Mouse (Mus musculus): ENCODE results near the gene Plekhh3.

The Plekhh3 gene

DNA sequence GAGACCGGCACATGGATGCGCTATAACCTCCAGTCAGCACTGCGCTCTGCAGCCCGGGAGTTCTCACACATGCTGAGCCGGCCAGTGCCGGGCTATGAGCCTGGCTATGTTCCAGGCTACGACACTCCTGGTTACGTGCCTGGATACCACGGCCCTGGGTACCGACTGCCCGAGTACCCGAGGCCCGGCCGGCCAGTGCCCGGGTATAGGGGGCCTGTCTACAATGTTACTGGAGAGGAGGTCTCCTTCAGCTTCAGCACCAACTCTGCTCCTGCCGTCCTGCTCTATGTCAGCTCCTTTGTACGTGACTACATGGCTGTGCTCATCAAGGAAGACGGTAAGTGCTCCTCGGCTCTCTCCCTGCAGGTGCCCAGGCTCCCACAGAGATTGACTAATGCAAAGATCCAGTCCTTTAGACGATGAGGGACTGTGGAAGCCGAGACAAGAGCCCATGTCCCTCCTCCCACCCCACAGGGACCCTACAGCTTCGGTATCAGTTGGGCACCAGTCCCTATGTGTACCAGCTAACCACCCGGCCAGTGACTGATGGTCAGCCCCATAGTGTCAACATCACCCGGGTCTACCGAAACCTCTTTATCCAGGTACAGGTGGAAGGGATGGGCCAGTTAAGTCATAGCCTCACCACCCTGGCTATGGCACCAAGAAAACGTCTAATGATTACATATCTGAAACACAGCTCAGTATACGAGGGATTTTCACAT, 15.5 kb upstream of the Plekhh3 start:
- DNase-seq (ENCODE audit: low read depth), result no peak

DNA sequence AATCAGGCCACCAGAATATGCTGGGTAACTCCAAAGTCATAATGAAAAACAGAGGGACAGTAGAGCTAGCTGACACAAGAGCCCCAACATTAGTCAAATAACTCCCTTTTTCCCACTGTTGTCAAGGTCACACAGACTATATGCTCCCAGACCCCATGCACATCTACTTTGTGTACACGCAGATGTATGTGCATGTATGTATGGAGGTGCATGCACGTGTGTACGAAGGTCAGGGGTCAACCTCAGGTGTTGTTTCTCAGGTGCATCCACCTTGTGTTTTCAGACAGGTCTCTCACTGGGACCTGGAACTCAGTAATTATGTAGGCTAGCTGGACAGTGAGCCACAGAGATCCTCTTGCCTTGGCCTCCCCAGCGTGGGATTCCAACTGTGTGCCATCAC, 14.3 kb upstream of the Plekhh3 start:
- no peak for DNase-seq (ENCODE audit: low read depth)

DNA sequence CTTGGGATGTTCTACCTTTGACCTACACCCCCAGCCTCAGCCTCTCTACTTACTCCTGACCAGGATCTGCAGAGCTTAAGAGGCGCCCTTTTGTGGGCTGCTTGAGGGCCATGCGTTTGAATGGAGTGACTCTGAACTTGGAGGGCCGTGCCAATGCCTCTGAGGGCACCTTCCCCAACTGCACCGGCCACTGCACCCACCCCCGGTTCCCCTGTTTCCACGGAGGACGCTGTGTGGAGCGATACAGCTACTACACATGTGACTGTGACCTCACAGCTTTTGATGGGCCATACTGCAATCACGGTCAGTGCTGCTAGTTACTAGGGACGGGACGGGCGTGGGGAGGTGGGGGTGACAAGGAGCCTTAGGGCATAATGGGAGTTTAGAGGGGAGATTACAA, 13.8 kb upstream of the Plekhh3 start:
- DNase-seq (ENCODE audit: low read depth), result no peak

DNA sequence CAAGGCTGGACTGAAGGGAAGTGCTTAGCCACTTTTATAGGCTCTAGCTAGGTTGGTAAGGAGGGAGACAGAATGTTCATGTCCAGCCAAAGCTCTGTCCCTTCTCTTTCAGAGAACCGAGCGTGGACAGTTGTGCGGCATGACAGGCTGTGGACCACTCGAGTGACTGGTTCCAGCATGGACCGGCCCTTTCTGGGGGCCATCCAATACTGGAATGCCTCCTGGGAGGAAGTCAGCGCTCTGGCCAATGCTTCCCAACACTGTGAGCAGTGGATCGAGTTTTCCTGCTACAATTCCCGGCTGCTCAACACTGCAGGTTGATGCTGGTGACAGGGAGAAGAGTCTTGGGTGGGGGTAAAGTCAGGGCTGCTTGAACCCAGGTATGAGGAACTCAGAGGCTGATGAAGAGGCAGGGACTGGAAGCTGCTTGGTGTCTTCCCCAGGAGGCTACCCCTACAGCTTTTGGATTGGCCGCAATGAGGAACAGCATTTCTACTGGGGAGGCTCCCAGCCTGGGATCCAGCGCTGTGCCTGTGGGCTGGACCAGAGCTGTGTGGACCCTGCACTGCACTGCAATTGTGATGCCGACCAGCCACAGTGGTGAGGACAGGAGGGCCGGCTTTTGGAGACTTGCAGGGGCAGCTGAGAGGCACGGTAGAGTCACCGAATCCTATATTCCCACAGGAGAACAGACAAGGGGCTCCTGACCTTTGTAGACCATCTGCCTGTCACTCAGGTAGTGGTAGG, 11.8 kb upstream of the Plekhh3 start:
- DNase-seq (ENCODE audit: low read depth), result no peak

DNA sequence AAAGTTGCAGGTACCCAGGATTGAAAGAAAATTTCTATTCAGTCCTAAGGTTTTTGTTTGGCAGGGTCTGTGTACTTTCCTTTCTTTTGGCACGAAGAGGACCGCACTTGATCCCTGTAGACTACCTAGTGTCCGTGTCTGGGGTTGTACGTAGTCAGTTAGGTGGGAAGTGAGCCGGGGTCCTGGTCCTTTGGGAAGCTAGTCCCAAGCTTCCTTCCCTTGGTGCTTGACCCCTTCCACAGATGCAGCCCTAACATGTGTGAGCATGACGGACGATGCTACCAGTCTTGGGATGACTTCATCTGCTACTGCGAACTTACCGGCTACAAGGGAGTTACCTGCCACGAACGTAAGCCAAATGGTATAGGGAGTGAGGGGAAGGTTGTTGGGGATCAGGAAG, 10.8 kb upstream of the Plekhh3 start:
- DNase-seq (ENCODE audit: low read depth), result no peak

DNA sequence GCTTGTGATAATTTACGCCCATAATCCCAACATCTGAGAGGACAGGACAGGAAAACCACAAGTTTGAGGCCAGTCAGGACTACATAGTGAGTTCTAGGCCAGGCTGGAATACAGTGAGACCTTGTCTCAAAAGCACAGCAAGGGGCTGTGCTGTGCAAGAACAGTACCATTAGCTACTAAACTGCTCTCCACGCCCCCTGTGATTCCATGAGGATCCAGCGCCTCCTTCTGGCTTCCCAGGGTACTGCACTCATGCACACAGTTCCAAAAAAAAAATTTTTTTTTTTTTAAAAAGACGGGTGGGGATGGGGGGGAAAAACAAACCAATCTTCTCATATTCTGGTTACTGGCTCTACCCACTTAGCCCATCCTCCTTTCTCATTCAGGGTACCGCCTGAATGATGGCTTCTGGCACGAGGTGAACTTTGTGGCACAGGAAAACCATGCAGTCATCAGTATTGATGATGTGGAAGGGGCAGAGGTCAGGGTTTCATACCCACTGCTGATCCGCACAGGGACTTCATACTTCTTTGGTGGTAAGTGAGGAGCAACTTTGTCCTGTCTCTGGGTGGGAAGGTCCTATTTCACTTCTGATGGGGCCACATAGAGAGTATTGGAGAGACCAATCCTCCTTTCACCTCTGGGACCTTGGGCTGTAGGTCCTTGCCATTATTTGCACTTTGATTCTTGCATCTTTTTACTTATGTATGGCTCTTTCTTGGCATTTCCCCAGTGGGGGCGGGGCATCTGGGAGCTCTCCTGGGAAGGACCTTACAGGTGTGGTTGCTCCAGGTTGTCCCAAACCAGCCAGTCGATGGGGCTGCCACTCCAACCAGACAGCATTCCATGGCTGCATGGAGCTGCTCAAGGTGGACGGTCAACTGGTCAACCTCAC, 9.9 kb upstream of the Plekhh3 start:
- peak; percentile 71 for DNase-seq (ENCODE audit: low read depth)

DNA sequence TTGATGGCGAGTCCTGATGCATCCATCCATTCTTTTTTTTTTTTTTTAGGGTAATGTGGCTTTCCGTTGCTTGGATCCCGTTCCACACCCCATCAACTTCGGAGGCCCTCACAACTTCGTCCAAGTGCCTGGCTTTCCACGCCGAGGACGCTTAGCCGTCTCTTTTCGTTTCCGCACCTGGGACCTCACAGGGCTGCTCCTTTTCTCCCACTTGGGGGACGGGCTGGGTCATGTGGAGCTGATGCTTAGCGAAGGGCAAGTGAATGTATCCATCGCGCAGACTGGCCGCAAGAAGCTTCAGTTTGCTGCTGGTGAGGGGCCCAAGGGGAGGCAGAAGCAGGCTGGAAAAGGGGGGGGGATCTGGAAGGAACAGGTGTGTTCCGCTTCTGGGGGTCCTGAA, 9.1 kb upstream of the Plekhh3 start:
- no peak for DNase-seq (ENCODE audit: low read depth)

DNA sequence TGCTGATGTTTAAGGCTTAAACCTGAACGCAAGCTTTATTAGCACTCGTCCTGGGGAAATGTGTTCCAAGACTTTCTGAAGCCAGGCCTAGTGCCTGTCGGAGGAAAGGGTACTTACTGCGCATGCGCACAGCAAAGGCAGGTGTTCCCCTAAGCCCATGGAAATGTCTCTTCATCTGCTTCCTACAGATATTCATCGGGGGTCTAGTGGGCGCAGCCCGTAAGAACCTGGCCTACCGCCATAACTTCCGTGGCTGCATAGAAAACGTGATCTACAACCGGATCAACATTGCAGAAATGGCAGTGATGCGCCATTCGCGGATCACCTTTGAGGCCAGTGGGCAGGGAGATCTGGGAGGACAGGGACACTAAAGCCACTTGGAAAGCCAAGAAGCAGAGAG, 8.2 kb upstream of the Plekhh3 start:
- no peak for DNase-seq (ENCODE audit: low read depth)

DNA sequence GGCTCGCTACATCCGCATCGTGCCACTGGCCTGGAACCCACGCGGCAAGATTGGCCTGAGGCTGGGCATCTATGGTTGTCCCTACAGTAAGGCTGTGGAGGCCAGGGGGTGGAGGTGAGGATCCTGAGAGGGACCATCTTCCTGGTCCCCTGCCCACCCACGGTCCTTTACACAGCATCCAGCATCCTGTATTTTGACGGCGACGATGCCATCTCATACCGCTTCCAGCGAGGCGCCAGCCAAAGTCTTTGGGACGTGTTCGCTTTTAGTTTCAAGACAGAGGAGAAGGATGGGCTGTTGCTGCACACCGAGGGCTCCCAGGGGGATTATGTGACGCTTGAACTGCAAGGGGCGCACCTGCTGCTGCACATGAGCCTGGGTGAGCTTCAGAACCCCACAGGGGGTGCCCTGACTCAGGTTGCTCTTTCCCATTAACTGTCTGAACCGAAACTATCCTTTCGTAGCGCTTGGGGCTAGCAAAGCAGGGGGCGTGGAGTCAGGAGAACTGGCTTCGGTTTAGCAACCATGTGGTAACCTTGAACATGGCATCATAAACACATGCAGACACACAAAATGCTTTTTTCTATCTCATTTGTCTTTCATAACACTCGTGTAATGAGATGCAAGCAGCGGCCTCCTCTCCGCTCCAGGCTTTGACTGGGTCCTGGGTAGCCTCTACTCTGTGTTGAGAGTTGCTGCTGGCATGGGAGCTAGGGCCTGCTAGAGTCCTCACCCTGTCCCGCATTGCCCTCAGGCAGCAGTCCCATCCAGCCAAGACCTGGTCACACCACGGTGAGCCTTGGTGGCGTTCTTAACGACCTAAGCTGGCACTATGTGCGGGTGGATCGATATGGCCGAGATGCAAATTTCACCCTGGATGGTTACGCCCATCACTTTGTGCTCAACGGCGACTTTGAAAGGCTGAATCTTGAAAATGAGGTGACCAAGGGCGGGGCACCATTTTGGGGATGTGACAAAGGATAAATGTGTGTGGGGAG, 7.2 kb upstream of the Plekhh3 start:
- DNase-seq (ENCODE audit: low read depth), result no peak

DNA sequence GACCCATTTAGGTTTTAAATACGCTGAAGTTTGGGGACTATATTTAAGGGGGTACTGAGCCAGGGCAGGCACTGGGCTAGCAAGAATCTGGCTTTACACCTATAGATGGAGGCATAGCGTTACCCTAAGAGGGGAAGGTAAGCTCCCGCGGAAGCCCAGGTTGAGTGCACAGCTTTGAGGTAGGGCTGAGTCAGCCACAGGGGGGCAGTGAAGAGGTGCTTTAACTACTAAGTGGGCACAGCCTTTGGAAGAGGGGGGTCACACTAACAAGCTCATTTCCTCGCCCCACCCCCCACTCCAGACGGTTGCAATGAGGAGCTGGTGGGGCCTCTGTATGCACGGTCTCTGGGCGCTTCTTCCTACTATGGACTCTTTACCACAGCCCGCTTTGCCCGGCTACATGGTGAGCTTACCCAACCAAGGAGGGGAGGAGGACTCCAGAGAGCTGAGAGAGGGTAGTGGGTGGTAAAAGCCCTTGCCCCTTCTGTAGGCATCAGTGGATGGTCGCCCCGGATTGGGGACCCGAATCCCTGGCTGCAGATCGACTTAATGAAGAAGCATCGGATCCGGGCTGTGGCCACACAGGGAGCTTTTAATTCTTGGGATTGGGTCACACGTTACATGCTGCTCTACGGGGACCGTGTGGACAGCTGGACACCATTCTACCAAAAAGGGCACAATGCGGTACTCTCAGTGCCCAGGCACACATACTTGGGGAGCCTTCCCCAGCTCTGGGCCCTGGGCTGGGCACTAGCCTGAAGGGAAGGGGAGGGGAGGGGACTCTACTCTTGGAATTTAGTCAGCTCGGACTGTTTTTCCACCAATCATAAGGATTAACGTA, 6.0 kb upstream of the Plekhh3 start:
- DNase-seq (ENCODE audit: low read depth), result peak; percentile 45

DNA sequence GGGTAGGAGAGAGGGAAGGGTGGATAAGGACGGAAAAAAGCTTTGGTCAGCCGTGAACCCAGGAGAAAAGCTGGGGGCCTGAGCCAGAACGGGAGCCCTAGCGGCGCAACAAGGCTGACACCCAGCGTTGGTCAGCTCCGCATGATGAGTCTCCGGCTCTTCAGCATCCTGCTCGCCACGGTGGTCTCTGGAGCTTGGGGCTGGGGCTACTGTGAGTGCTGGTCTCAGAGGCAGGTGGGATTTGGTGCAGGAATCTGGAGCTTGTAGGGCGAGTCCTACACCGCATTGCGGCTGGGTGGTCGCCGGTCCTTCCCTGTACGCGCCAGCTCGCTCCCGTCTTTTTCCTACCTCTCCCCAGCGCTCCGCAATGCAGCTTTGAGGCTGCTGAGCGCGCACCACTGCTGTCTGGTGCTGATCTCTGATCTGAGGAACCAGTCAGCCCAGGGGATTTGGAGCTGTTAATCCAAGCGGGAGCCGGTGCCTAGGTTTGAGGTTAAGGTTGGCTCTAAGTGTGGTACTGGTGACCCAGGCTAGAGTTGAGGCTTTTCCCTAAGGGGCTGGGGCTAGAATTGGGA, 5.1 kb upstream of the Plekhh3 start:
- DNase-seq (ENCODE audit: low read depth), result no peak

DNA sequence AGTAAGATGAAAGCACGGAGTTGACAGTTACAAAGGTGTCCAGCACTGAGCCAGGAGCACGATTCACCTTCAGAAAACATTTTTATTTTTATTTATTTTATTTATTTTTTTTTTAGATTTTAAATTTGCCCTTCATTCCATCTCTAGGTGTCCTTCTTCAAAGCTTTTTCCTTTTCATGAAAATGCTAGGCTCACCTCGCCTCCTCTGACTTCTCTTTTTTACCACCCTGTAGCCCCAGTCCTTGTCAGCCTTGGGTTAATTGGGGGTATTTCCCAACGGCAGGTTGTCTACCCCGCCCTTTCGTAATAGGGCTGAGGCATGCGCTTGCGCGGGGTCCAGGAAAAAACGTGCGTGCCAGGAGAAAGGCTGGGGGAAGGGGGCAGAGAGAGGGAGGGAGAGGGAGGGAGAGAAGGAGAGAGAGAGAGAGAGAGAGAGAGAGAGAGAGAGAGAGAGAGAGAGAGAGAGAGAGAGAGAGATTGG, 4.5 kb upstream of the Plekhh3 start:
- DNase-seq (ENCODE audit: low read depth), result peak; percentile 44

DNA sequence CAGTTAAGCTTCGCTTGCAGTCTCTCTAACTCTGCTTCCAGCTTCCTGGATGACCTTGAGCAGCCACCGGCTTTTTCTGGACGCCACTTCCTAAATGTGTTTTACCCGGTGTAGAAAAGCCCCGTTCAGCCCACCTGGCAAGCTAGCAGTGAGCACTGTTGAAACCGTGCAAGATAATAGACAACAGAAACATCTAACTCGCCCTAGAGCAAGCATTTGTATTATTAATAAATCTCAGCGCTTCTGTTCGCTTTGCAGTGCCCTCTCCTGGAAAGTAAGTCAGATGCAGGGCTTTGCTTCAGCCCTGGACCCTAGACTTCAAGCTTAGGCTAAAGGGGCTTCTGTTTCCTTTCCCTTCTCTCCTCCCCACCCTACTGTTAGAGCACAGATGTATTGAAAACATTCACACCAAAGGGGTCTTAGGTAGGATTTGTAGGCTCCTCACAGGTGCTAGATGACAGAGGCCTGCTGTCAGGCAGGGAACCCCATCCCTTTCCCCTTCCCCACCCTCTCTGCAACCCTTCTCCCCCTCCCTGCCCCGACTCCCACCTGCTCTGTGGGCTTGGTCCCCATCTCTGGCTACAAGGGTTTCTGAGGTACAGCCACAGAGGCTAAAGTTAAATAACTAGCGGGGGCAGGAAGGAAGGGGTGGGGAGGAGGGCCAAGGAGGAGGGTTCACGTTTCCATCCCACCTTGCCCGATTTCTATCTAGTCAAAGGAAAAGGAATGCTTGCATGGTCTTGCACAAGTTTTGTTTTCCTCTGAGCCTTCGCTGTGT, 3.9 kb upstream of the Plekhh3 start, which contains the start of gene Ccr10:
Ccr10 (minus strand) TSS at position 593 of the 778 bp plus-strand sequence.
- DNase-seq (ENCODE audit: low read depth), result no peak

DNA sequence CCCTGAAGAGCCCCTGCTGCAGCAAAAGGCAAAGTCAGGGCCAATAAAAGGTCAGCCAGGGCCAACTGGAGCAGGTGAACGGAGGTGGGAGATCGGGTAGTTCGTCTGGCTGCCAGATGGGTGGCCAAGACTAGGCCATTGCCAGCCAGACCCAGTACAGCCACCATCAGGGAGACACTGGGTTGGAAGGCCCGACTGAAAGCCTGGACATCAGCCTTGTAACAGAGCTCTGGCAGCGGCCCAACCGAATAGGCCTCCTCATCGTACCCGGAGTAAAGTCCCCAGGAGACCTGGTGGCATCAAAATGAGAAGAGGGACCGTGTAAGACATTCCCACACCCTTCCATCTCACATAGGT, 3.2 kb upstream of the Plekhh3 start:
- no peak for DNase-seq (ENCODE audit: low read depth)

DNA sequence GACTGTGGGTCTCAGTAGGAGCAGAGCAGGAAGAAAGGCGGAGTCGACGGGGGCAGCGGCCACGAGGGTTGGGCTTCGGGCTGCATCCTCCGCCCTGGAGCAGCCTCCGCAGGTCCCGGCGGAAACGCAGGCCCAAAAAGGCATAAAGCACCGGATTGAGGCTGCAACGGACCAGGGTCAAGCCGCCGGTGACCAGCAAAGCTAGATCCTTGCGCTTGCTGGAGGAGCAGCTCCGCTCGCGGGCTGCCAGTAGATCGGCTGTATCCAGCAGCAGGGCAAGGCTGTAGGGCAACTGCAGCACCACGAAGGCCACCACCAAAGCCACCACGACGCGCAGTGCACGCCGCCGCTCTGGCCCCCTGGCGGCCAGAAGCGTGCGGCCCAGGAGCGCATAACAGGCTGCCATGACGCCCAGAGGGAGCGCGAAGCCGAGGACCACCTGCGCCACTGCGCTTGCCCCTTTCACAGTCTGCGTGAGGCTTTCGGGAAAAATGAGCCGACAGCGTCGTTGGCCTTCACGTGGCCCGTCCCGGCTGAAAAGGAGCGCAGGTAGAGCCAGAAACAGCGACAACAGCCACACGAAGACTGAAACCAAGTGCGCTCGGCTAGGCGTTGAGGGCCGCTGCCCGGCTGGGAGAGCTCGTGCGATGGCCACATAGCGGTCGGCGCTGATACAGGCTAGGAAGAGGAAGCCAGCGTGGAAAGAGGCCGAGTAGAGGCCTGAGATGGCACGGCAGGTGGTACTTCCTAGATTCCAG, 2.7 kb upstream of the Plekhh3 start:
- DNase-seq (ENCODE audit: low read depth), result no peak

DNA sequence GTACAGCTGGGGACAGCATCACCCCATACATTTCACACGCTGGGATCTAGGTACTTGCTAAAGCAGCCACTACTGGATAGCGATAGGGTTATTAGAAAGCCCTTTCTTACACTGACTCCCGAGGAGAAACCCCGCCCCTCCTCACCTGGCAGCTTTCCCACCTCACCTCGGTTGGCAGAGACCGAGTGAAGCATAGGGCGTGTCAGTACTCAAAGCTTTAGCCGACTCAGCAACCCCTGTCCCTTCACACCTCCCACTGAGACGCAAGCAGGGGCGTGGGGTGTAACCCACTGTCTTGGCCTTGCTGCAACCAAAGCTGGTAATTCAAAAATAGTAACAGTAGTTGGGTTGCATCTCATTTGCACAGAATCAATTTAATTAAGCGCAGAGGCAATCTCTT, 2.0 kb upstream of the Plekhh3 start:
- DNase-seq (ENCODE audit: low read depth), result no peak

DNA sequence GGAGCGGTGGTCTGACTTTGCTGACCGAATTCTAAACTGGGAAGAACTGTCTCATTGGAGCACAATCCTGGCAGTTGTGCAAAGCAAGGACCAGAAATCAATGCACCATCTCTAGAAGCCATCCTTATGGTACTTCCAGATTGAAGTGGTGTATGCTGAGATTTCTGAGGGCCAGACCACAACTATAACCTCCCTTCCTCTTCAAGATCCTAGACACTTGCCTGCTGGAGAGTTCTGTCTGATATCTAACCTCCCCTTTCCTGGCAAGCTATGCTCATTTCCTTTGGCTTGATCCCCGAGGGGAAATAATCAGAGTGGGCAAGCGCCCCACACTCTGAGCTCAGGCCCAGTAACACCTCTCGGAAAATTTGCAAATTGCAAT, 1.3 kb upstream of the Plekhh3 start:
- DNase-seq (ENCODE audit: low read depth), result peak; percentile 92

DNA sequence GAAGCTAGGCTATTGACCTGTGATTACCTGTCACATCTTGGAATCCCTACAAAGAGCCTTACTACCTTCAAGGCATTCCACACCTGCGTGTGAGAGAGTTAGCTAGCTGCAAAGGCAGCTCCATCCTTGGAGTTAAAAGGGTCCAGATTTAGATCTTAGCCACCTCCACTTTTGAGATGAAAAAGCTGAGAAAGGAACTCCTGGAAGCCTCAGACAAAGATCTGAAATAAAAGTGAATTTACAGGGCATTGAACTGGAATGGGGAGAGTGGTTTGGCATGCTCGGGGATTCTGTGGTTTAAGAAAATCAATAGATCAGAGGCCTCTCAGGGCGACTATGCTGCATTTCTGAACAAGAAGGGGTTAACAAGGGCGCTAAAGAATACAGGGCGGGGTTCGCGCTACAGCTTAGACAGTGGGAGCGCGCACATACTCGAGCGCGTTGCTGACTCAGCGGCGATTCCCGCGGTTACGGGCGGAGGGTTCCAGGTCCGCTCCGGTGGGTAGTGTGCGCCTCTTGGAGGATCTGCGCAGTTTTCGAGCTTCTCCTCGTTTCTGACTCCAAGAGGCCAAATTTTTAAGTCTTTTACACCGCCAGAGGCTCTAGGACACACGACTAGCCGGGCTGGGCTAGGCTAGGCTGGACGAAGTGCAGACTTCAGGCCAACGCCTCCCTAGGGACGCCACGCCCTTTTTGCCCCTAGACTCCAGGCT, 726 bp upstream of the Plekhh3 start:
- DNase-seq (ENCODE audit: low read depth), result peak; percentile 79
